ENCODE assay signal across 17 mouse cellular contexts in genomic region chr9:74007976-74008686, GRCm38 (mm10). TPM values are rescaled to one million over a fixed set of nuclear protein-coding genes. Genes with fewer than 3 reads are reported as not detected.
DNase-seq lines count a peak whose midpoint lies in the region; ATAC-seq and TF ChIP-seq lines count a peak whose summit lies in the region.
"Had no signal": no experiment of that assay in that cellular context is flagged by ENCODE, and none has a peak within 500 bp of the region (broad histone marks: within the 10 kb centered on the region; RNA-seq: fewer than 3 reads in every experiment).

No protein-coding gene starts in this region.

- DNase-seq in heart, adult 11 months: no peak
- peak; percentile 55 for DNase-seq in kidney, postnatal 10 days
- DNase-seq in right cerebral cortex, postnatal 14 days: peak; percentile 4
- DNase-seq in right cerebral cortex, postnatal 36 days (ENCODE audit: low spot score in 2 of 2): no peak
- peak; percentile 47 for DNase-seq in brain, embryonic 14.5 days (ENCODE audit: low read depth)
- DNase-seq in liver: no peak
- DNase-seq: layer of hippocampus, postnatal 36 days; right cerebral cortex, adult 18-20 months; thymus, postnatal 36 days had no signal

- peaks cover 17% of the 10 kb centered on the region for H3K4me1 ChIP-seq in heart, embryonic 13.5 days
- H3K4me1 ChIP-seq in kidney, embryonic 14.5 days (ENCODE audit: control insufficient read depth, insufficient read depth, low read length): no peaks in the 10 kb centered on the region
- H3K4me1 ChIP-seq: embryonic facial prominence, embryonic 12.5 days; forebrain, embryonic 10.5 days; hindbrain, embryonic 12.5 days; limb, embryonic 12.5 days; neural tube, embryonic 15.5 days had no signal

- H3K27ac ChIP-seq in heart, embryonic 13.5 days (replicated peaks): 0 out of 2 replicates have a peak overlapping the region, but pooled peaks have one; percentile 36
- no peak overlapping the region for H3K27ac ChIP-seq in kidney, embryonic 14.5 days (ENCODE audit: low read depth, low read length)
- H3K27ac ChIP-seq: embryonic facial prominence, embryonic 12.5 days; forebrain, embryonic 10.5 days; hindbrain, embryonic 12.5 days; limb, embryonic 12.5 days; neural tube, embryonic 15.5 days had no signal

- TF ChIP-seq CTCF in brain, embryonic 14.5 days (IDR thresholded peaks at IDR 0.05; ENCODE audit: borderline replicate concordance, extremely low read depth, insufficient read depth, insufficient read length): no peak

- H3K9me3 ChIP-seq in heart, embryonic 13.5 days: no peaks in the 10 kb centered on the region
- H3K9me3 ChIP-seq in kidney, embryonic 14.5 days (ENCODE audit: control insufficient read depth, low read length): no peaks in the 10 kb centered on the region
- H3K9me3 ChIP-seq: embryonic facial prominence, embryonic 12.5 days; forebrain, embryonic 10.5 days; hindbrain, embryonic 12.5 days; limb, embryonic 12.5 days; neural tube, embryonic 15.5 days had no signal

- WGBS in heart, embryonic 13.5 days: 52% methylated on average over 7 of the region's 7 CpGs
- 67% methylated on average over 7 of the region's 7 CpGs for WGBS in kidney, embryonic 14.5 days

- no peak overlapping the region for H3K4me3 ChIP-seq in heart, embryonic 13.5 days
- no peak overlapping the region for H3K4me3 ChIP-seq in kidney, embryonic 14.5 days (ENCODE audit: low read length)
- H3K4me3 ChIP-seq: embryonic facial prominence, embryonic 12.5 days; forebrain, embryonic 10.5 days; hindbrain, embryonic 12.5 days; limb, embryonic 12.5 days; neural tube, embryonic 15.5 days had no signal

- H3K36me3 ChIP-seq in heart, embryonic 13.5 days: no peaks in the 10 kb centered on the region
- H3K36me3 ChIP-seq in kidney, embryonic 14.5 days (ENCODE audit: control insufficient read depth, insufficient read depth, low read length): no peaks in the 10 kb centered on the region
- H3K36me3 ChIP-seq: embryonic facial prominence, embryonic 12.5 days; forebrain, embryonic 10.5 days; hindbrain, embryonic 12.5 days; limb, embryonic 12.5 days; neural tube, embryonic 15.5 days had no signal

- no peak for ATAC-seq in heart, embryonic 13.5 days (ENCODE audit: extremely low read depth, insufficient number of reproducible peaks, low FRiP score, low TSS enrichment)
- ATAC-seq in kidney, embryonic 14.5 days (ENCODE audit: low FRiP score, low TSS enrichment): no peak
- ATAC-seq: intestine, postnatal 0 days had no signal

- H3K27me3 ChIP-seq in heart, embryonic 13.5 days (replicated peaks): no peaks in the 10 kb centered on the region
- H3K27me3 ChIP-seq in kidney, embryonic 14.5 days (ENCODE audit: control insufficient read depth, insufficient read depth, low read length): no peaks in the 10 kb centered on the region
- H3K27me3 ChIP-seq: embryonic facial prominence, embryonic 12.5 days; hindbrain, embryonic 12.5 days; limb, embryonic 12.5 days; neural tube, embryonic 15.5 days had no signal

- H3K4me2 ChIP-seq in heart, embryonic 13.5 days: peak overlapping the region; percentile 26
- no peak overlapping the region for H3K4me2 ChIP-seq in kidney, embryonic 14.5 days (replicated peaks; ENCODE audit: low read depth, low read length)
- H3K4me2 ChIP-seq: embryonic facial prominence, embryonic 12.5 days; hindbrain, embryonic 12.5 days; limb, embryonic 12.5 days; neural tube, embryonic 15.5 days had no signal

- no peak for TF ChIP-seq POLR2A in brain, embryonic 14.5 days (IDR thresholded peaks at IDR 0.05; ENCODE audit: borderline replicate concordance, extremely low read depth, insufficient read depth, insufficient read length, poor library complexity, severe bottlenecking)

- no peak overlapping the region for H3K9ac ChIP-seq in heart, embryonic 13.5 days
- H3K9ac ChIP-seq in kidney, embryonic 14.5 days (ENCODE audit: low read depth, low read length): no peak overlapping the region
- H3K9ac ChIP-seq: embryonic facial prominence, embryonic 12.5 days; hindbrain, embryonic 12.5 days; limb, embryonic 12.5 days; neural tube, embryonic 15.5 days had no signal

RNA-seq across cellular contexts. Expression of gene Unc13c, which starts 39.4 kb away (rescaled TPM):
- polyA plus RNA-seq in heart, embryonic 13.5 days (2015; fragmentation: Nextera tagmentation; extraction: Ambion mirVana): 2.2 and 2.7 TPM in 2 replicates
- 0.40 and 0.60 TPM in 2 replicates for polyA plus RNA-seq in kidney, embryonic 14.5 days (2014; fragmentation: Nextera tagmentation; extraction: Ambion mirVana)
- 1.1 and 2.8 TPM in 2 replicates for polyA plus RNA-seq in brain, embryonic 14.5 days (2012; rRNA removed)

Comparison
In these comparisons a context has a peak if more than half of its experiments do, and no peak if none do; other contexts are left out.
1. DNase-seq: peak in kidney, postnatal 10 days (single experiment), right cerebral cortex, postnatal 14 days (single experiment) and brain, embryonic 14.5 days (single experiment); none in heart, adult 11 months (single experiment), right cerebral cortex, postnatal 36 days (0 of 2) and liver (single experiment).